Mouse (Mus musculus): ENCODE data around the gene Pitpnm2. TPM values are rescaled to one million over a fixed set of nuclear protein-coding genes. Genes with fewer than 3 reads are reported as not detected.

The Pitpnm2 gene
- total RNA-seq, 2 experiments from 2014 or later = 233 to 375 TPM

GRCm38 (mm10) chr5:124248845-124249613, 531 bp downstream of the Pitpnm2 start:
- DNase-seq (ENCODE audit: low spot score in 2 of 2) = peak; percentile 58 to 68
- intact Hi-C loops (cut with DNase I) = loop anchor here (2.0 to 5.0 kb wide), 3 partner anchors 28 to 87 kb away; no protein-coding TSS in a partner anchor

GRCm38 (mm10) chr5:124247986-124248626, 1.5 kb downstream of the Pitpnm2 start:
- intact Hi-C loops (cut with DNase I) = loop anchor here (2.0 to 5.0 kb wide), 3 partner anchors 27 to 86 kb away; no protein-coding TSS in a partner anchor
- DNase-seq (ENCODE audit: low spot score in 2 of 2) = peak in 1 of 2 experiments; percentile 20

GRCm38 (mm10) chr5:124247296-124247695, 2.3 kb downstream of the Pitpnm2 start:
- intact Hi-C loops (cut with DNase I) = loop anchor here (5.0 kb wide), 1 partner anchor 85 kb away; no protein-coding TSS in a partner anchor
- DNase-seq (ENCODE audit: low spot score in 2 of 2) = no peak

- intact Hi-C loops (cut with DNase I) = loop anchor here (5.0 kb wide), 1 partner anchor 83 kb away; no protein-coding TSS in a partner anchor
- DNase-seq (ENCODE audit: low spot score in 2 of 2) = no peak
Measured at GRCm38 (mm10) chr5:124244885-124245284, 4.7 kb downstream of the Pitpnm2 start.

- intact Hi-C loops (cut with DNase I) = no loop called here
- DNase-seq (ENCODE audit: low spot score in 2 of 2) = no peak
Measured at GRCm38 (mm10) chr5:124244449-124244848, 5.1 kb downstream of the Pitpnm2 start.

GRCm38 (mm10) chr5:124243236-124243901, 6.2 kb downstream of the Pitpnm2 start:
- intact Hi-C loops (cut with DNase I) = no loop called here
- DNase-seq (ENCODE audit: low spot score in 2 of 2) = no peak

- no peak for DNase-seq (ENCODE audit: low spot score in 2 of 2)
- intact Hi-C loops (cut with DNase I) = no loop called here
Measured at GRCm38 (mm10) chr5:124241686-124242444, 7.7 kb downstream of the Pitpnm2 start.

- intact Hi-C loops (cut with DNase I) = no loop called here
- DNase-seq (ENCODE audit: low spot score in 2 of 2) = no peak
Measured at GRCm38 (mm10) chr5:124240841-124241685, 8.5 kb downstream of the Pitpnm2 start.

GRCm38 (mm10) chr5:124236180-124236579, 13.4 kb downstream of the Pitpnm2 start:
- intact Hi-C loops (cut with DNase I) = no loop called here
- DNase-seq (ENCODE audit: low spot score in 2 of 2) = no peak

- DNase-seq (ENCODE audit: low spot score in 2 of 2) = no peak
- intact Hi-C loops (cut with DNase I) = no loop called here
Measured at GRCm38 (mm10) chr5:124234778-124235177, 14.8 kb downstream of the Pitpnm2 start.

- intact Hi-C loops (cut with DNase I) = no loop called here
Measured at GRCm38 (mm10) chr5:124233874-124234661, 15.5 kb downstream of the Pitpnm2 start.

GRCm38 (mm10) chr5:124233144-124233465, 16.5 kb downstream of the Pitpnm2 start:
- no peak for DNase-seq (ENCODE audit: low spot score in 2 of 2)
- intact Hi-C loops (cut with DNase I) = no loop called here

More at GRCm38 (mm10) chr5:124233874-124234661, 15.5 kb downstream of the Pitpnm2 start:
- DNase-seq (ENCODE audit: low spot score in 2 of 2) = peak in 1 of 2 experiments; percentile 12

- DNase-seq (ENCODE audit: low spot score in 2 of 2) = no peak
Measured at GRCm38 (mm10) chr5:124232360-124233143, 17.0 kb downstream of the Pitpnm2 start.

GRCm38 (mm10) chr5:124230461-124230860, 19.1 kb downstream of the Pitpnm2 start:
- intact Hi-C loops (cut with DNase I) = no loop called here
- no peak for DNase-seq (ENCODE audit: low spot score in 2 of 2)

More at GRCm38 (mm10) chr5:124232360-124233143, 17.0 kb downstream of the Pitpnm2 start:
- intact Hi-C loops (cut with DNase I) = no loop called here

GRCm38 (mm10) chr5:124227193-124227592, 22.4 kb downstream of the Pitpnm2 start:
- no peak for DNase-seq (ENCODE audit: low spot score in 2 of 2)
- intact Hi-C loops (cut with DNase I) = no loop called here

- DNase-seq (ENCODE audit: low spot score in 2 of 2) = no peak
- intact Hi-C loops (cut with DNase I) = no loop called here
Measured at GRCm38 (mm10) chr5:124226494-124226893, 23.1 kb downstream of the Pitpnm2 start.

- intact Hi-C loops (cut with DNase I) = no loop called here
- no peak for DNase-seq (ENCODE audit: low spot score in 2 of 2)
Measured at GRCm38 (mm10) chr5:124225891-124226290, 23.7 kb downstream of the Pitpnm2 start.

Data from left cerebral cortex, postnatal 36 days (tissue).